Mouse (Mus musculus) lung, embryonic 16.5 days (tissue): ENCODE measurements around the gene Map4k4. TPM values are rescaled to one million over a fixed set of nuclear protein-coding genes. Genes with fewer than 3 reads are reported as not detected.

Experiments
- ATAC-seq: fragments of 200-750 bp; cut with Nextera tagmentation; 2 replicates; pipeline ENCODE4 v1.8.0; 2017; ENCODE audit warnings: low read depth, mild to moderate bottlenecking, moderate library complexity
- H3K27ac ChIP-seq: fragments of 300-500 bp; sonication (generic); 2 replicates; pipeline ENCODE4 v1.5.1; 2014; ENCODE audit warnings: mild to moderate bottlenecking, control low read depth, low read length
- H3K27me3 ChIP-seq: fragments of 300-500 bp; sonication (generic); 2 replicates; pipeline ENCODE4 v1.6.1; 2014; ENCODE audit warnings: low read depth, low read length, mixed read lengths; ENCODE audit not compliant: control insufficient read depth, insufficient read depth
- H3K36me3 ChIP-seq: fragments of 300-500 bp; sonication (generic); 2 replicates; pipeline ENCODE4 v1.6.1; 2014; ENCODE audit warnings: low read length; ENCODE audit not compliant: control insufficient read depth, insufficient read depth
- H3K4me1 ChIP-seq: fragments of 300-500 bp; sonication (generic); replicated peaks from 2 replicates; pipeline ENCODE4 v1.6.1; 2014; ENCODE audit warnings: low read length, mixed read lengths; ENCODE audit not compliant: control insufficient read depth, insufficient read depth
- H3K4me2 ChIP-seq: fragments of 300-500 bp; sonication (generic); 2 replicates; pipeline ENCODE4 v1.6.1; 2014; ENCODE audit warnings: low read depth, low read length, control low read depth
- H3K4me3 ChIP-seq: fragments of 300-500 bp; sonication (generic); 2 replicates; pipeline ENCODE4 v1.5.1; 2014; ENCODE audit warnings: mild to moderate bottlenecking, low read length, control low read depth
- H3K9ac ChIP-seq: fragments of 300-500 bp; sonication (generic); 2 replicates; pipeline ENCODE4 v1.6.1; 2014; ENCODE audit warnings: low read length, control low read depth
- H3K9me3 ChIP-seq: fragments of 300-500 bp; sonication (generic); 2 replicates; pipeline ENCODE4 v1.6.1; 2016; ENCODE audit warnings: low read length; ENCODE audit not compliant: control insufficient read depth
- WGBS: fragments of 180-500 bp; shearing (Covaris S2); extraction: QIAGEN DNeasy Blood & Tissue Kit; methylation state at CpG from one replicate; pipeline ENCODE4 v1.1.7; 2014; 5-methylcytosine and 5-hydroxymethylcytosine counted together
- polyA plus RNA-seq: library from polyadenylated mRNA; unstranded; fragments of >200 nt; fragmentation: Nextera tagmentation; extraction: Ambion mirVana; gene quantifications from 2 replicates; pipeline ENCODE4 v1.2.1, GENCODE M21; 2015

The Map4k4 gene
- polyA plus RNA-seq, 1 experiment from 2014 or later = 20.9 TPM

- Histone ChIP-seq H3K4me3 (no peak overlapping the region), H3K4me1 (peaks cover 79% of the 10 kb centered on the region), H3K36me3 (no peaks in the 10 kb centered on the region), H3K9ac (no peak overlapping the region), H3K4me2 (no peak overlapping the region), H3K27me3 (no peaks in the 10 kb centered on the region), H3K27ac (no peak overlapping the region), H3K9me3 (no peaks in the 10 kb centered on the region)
- ATAC-seq = peak; percentile 46
- 53% methylated on average over 12 of the region's 12 CpGs for WGBS
Observed at GRCm38 (mm10) chr1:39939401-39939800, 38.7 kb downstream of the Map4k4 start.

GRCm38 (mm10) chr1:39940342-39940741, 39.6 kb downstream of the Map4k4 start:
- Histone ChIP-seq H3K9me3 (no peaks in the 10 kb centered on the region), H3K27me3 (no peaks in the 10 kb centered on the region), H3K4me1 (peaks cover 78% of the 10 kb centered on the region), H3K4me2 (no peak overlapping the region), H3K4me3 (no peak overlapping the region), H3K27ac (no peak overlapping the region), H3K9ac (no peak overlapping the region), H3K36me3 (no peaks in the 10 kb centered on the region)
- 88% methylated on average over 2 of the region's 2 CpGs for WGBS
- ATAC-seq = no peak

- Histone ChIP-seq H3K4me2 (no peak overlapping the region), H3K36me3 (no peaks in the 10 kb centered on the region), H3K4me3 (no peak overlapping the region), H3K27me3 (no peaks in the 10 kb centered on the region), H3K9ac (no peak overlapping the region), H3K27ac (peak overlapping the region; percentile 26; the same call in 1 of the 2 replicates), H3K9me3 (no peaks in the 10 kb centered on the region), H3K4me1 (peaks cover 80% of the 10 kb centered on the region)
- WGBS = 53% methylated on average over 10 of the region's 10 CpGs
- no peak for ATAC-seq
Observed at GRCm38 (mm10) chr1:39941237-39942179, 40.8 kb downstream of the Map4k4 start.

DNA sequence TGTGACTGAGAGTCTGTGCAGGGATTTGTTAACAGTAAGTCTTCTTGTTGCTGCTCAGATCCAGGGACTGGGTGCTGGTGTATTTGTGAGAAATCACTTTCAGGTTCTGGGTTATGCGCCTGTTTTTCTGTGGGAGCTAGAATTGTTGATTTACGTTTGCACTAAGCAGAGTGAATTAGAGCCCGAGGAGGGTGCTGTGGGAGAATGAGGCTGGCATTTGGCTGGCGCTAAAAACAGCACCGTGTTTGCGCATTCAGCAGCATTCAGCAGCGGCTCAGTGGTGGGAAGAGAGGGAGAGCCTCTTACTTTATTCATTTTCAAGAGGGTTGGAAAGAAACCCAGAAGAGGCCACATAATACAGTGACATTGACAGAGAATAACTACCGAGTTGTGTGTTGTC, 42.2 kb downstream of the Map4k4 start:
- no peaks in the 10 kb centered on the region for H3K36me3 ChIP-seq
- no peak overlapping the region for H3K4me3 ChIP-seq
- H3K4me2 ChIP-seq = no peak overlapping the region
- no peaks in the 10 kb centered on the region for H3K27me3 ChIP-seq
- H3K9me3 ChIP-seq = no peaks in the 10 kb centered on the region
- ATAC-seq = no peak
- 25% methylated on average over 8 of the region's 8 CpGs for whole genome bisulfite sequencing
- peak overlapping the region; percentile 41 for H3K27ac ChIP-seq
- peak overlapping the region; percentile 33 for H3K9ac ChIP-seq
- H3K4me1 ChIP-seq = peaks cover 82% of the 10 kb centered on the region

DNA sequence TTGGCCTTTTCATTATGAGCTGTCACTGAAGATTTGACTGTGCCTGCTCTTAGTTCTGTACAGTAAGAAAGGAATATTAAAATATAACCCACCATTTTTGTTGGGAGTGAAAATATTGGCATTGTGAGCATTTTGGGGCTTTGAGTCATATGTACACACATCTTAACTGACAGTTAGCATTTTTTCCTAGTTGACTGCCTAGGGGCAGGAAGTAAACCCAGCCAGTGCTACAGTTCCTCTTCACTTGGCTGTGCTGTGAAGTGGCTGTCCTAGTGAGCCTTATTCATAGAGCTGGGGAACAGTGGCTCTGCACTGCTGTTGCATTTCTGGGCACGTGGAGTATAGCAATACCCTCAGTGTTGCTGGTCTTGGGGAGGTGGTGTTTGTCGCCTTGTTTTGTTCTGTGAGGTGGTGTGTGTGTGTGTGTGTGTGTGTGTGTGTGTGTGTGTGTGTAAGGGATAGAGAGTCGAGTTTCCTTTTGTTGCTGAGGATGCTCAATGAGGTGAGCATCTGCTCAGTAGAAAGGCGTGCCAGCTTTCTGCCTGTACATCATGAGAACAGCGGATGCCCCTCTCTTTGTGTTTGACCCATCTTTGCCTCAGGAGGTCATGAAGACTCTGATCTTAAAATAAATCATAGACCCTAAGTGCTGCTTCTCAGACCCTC, 43.7 kb downstream of the Map4k4 start:
- ATAC-seq = peak; percentile 29; the same call in 1 of the 2 replicates
- H3K4me3 ChIP-seq = no peak overlapping the region
- peaks cover 83% of the 10 kb centered on the region for H3K4me1 ChIP-seq
- H3K4me2 ChIP-seq = no peak overlapping the region
- no peaks in the 10 kb centered on the region for H3K36me3 ChIP-seq
- WGBS = 49% methylated on average over 5 of the region's 5 CpGs
- no peak overlapping the region for H3K9ac ChIP-seq
- no peaks in the 10 kb centered on the region for H3K27me3 ChIP-seq
- H3K9me3 ChIP-seq = no peaks in the 10 kb centered on the region
- H3K27ac ChIP-seq = 0 out of 2 replicates have a peak overlapping the region, but pooled peaks have one; percentile 0

DNA sequence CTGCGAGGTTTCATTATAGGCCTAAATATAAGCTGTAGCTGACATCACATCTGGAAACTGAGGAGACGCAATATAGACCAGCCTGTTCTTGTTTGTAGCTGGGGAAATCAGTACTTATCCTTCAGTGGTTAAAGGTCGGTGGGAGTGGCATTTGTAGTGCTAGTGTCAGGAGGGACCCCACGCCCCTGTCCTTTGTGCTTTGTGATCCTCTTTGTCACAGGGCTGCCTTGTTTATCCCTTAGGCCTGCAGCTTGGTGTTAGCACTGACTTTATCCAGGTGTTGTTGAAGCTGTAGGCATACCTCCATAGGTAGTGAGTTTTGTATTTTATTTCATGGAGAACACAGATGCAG, 44.2 kb downstream of the Map4k4 start:
- H3K27ac ChIP-seq = no peak overlapping the region
- no peaks in the 10 kb centered on the region for H3K36me3 ChIP-seq
- no peak for ATAC-seq
- no peak overlapping the region for H3K4me3 ChIP-seq
- peaks cover 84% of the 10 kb centered on the region for H3K4me1 ChIP-seq
- H3K4me2 ChIP-seq = no peak overlapping the region
- no peaks in the 10 kb centered on the region for H3K9me3 ChIP-seq
- no peak overlapping the region for H3K9ac ChIP-seq
- 54% methylated on average over 4 of the region's 4 CpGs for WGBS
- H3K27me3 ChIP-seq = no peaks in the 10 kb centered on the region

GRCm38 (mm10) chr1:39946391-39946790, 45.7 kb downstream of the Map4k4 start:
- Histone ChIP-seq H3K27ac (no peak overlapping the region), H3K4me1 (peaks cover 84% of the 10 kb centered on the region), H3K27me3 (no peaks in the 10 kb centered on the region), H3K4me2 (no peak overlapping the region), H3K9me3 (no peaks in the 10 kb centered on the region), H3K36me3 (no peaks in the 10 kb centered on the region), H3K9ac (no peak overlapping the region), H3K4me3 (no peak overlapping the region)
- ATAC-seq = no peak
- WGBS = 47% methylated on average over 4 of the region's 4 CpGs

DNA sequence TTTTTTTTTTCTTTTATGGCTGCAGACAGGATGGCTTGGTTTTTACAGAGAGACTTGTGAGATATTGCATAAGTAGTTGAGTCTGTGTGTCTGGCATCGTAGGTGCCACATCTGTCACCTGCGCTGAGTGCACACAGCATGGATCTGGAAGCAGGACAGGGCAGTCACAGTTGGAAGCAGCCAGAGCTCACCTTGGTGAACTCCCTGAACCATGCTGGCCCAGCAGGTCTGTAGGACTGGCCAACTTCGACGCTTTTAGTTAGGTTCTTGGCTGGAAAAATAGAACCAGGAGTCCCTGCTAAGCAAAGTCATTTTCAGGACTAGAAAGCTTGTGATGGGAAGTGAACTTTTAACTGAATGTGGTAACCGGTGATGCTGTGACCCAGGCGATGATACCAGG, 46.5 kb downstream of the Map4k4 start:
- Histone ChIP-seq H3K9me3 (no peaks in the 10 kb centered on the region), H3K36me3 (no peaks in the 10 kb centered on the region), H3K27ac (no peak overlapping the region), H3K9ac (no peak overlapping the region), H3K4me3 (no peak overlapping the region), H3K4me2 (no peak overlapping the region), H3K27me3 (no peaks in the 10 kb centered on the region), H3K4me1 (peaks cover 78% of the 10 kb centered on the region)
- ATAC-seq = no peak
- 64% methylated on average over 6 of the region's 6 CpGs for WGBS

DNA sequence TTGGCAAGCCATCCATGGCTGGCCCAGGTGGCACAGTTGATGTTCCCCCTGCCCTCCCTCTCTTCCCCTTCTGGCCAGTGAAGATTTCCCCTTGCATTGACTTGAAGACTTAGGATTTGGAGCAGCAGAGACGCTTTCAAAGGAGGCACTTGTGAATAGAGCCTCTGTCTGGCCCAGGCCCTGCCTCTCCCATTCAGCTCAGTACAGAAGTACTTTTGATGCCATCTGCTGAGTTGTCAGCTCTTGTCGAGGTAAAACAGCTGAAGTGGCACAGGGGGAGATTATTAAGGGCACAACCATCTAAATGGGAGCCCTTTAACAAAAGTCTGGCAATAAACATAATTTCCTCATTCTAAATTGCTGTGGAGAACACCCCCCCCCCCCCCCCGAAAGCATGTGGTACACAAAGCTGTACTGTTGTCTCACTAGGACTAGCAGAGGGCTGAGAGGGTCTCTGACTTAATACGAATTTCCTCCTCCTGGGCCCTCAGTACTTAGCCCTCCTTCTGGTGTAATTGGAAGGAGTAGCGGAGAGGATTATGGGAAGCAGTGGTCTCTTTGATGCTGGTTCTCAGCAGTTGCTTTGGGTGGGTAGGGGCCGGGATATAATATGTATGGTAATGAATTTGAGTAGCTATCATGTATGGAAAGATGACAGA, 47.1 kb downstream of the Map4k4 start:
- Histone ChIP-seq H3K4me2 (no peak overlapping the region), H3K9ac (no peak overlapping the region), H3K4me3 (no peak overlapping the region), H3K27ac (no peak overlapping the region), H3K9me3 (no peaks in the 10 kb centered on the region), H3K36me3 (no peaks in the 10 kb centered on the region), H3K4me1 (peaks cover 75% of the 10 kb centered on the region), H3K27me3 (no peaks in the 10 kb centered on the region)
- no peak for ATAC-seq
- 46% methylated on average over 6 of the region's 6 CpGs for WGBS
